Mouse (Mus musculus) thymus, postnatal 36 days (tissue): ENCODE measurements around the gene Srcap.
"Not testable (repeated sequence)": the region's sequence is repeated elsewhere in the genome, so short reads cannot be mapped to it uniquely, and the experiment has no call there.

Source experiments
- DNase-seq, 2 experiments: peaks; one replicate each; pipeline ENCODE4 v3.0.0; 2022; ENCODE audit warnings: mixed read lengths in 2 of 2

Srcap gene

GRCm38 (mm10) chr7:127511808-127512230, at the start of gene Srcap:
Gene Srcap (plus strand): TSS chr7:127511983.
- DNase-seq: peak; percentile 92 to 97

- DNase-seq: no peak
Observed at GRCm38 (mm10) chr7:127465191-127465590, 46.6 kb upstream of the Srcap start.

GRCm38 (mm10) chr7:127465670-127466069, 46.1 kb upstream of the Srcap start:
- DNase-seq: not testable (repeated sequence)

GRCm38 (mm10) chr7:127466606-127467005, 45.2 kb upstream of the Srcap start:
- DNase-seq: no peak

GRCm38 (mm10) chr7:127470011-127470715, 41.6 kb upstream of the Srcap start:
- DNase-seq: peak; percentile 25 to 33

GRCm38 (mm10) chr7:127470743-127471645, 40.8 kb upstream of the Srcap start:
- peak; percentile 84 to 91 for DNase-seq

GRCm38 (mm10) chr7:127471646-127472010, 40.2 kb upstream of the Srcap start:
- DNase-seq: peak; percentile 63 to 70

GRCm38 (mm10) chr7:127472060-127472459, 39.7 kb upstream of the Srcap start:
- DNase-seq: no peak

- DNase-seq: peak; percentile 36 to 58
Observed at GRCm38 (mm10) chr7:127473705-127474104, 38.1 kb upstream of the Srcap start.

GRCm38 (mm10) chr7:127474378-127475070, 37.3 kb upstream of the Srcap start:
- DNase-seq: no peak

GRCm38 (mm10) chr7:127475186-127475740, 36.5 kb upstream of the Srcap start:
- no peak for DNase-seq

- DNase-seq: no peak
Observed at GRCm38 (mm10) chr7:127476336-127476735, 35.4 kb upstream of the Srcap start.

- DNase-seq: no peak
Observed at GRCm38 (mm10) chr7:127476855-127477254, 34.9 kb upstream of the Srcap start.

- peak; percentile 99 for DNase-seq
Observed at GRCm38 (mm10) chr7:127477687-127478634, 33.8 kb upstream of the Srcap start.

- DNase-seq: peak in 1 of 2 experiments; percentile 86
Observed at GRCm38 (mm10) chr7:127478635-127479317, 33.0 kb upstream of the Srcap start, which contains the start of gene Fbrs. Gene Fbrs (plus strand): TSS chr7:127479199.

- DNase-seq: peak; percentile 53 to 65
Observed at GRCm38 (mm10) chr7:127479318-127480225, 32.2 kb upstream of the Srcap start.

- peak; percentile 70 to 81 for DNase-seq
Observed at GRCm38 (mm10) chr7:127480321-127480720, 31.5 kb upstream of the Srcap start.

- DNase-seq: no peak
Observed at GRCm38 (mm10) chr7:127485416-127485815, 26.4 kb upstream of the Srcap start.

GRCm38 (mm10) chr7:127488364-127488763, 23.4 kb upstream of the Srcap start:
- DNase-seq: not testable (repeated sequence)

GRCm38 (mm10) chr7:127489982-127490381, 21.8 kb upstream of the Srcap start:
- no peak for DNase-seq
